Mouse (Mus musculus) CH12.LX (cell line): ENCODE data around the gene Xrn2. TPM values are rescaled to one million over a fixed set of nuclear protein-coding genes. Genes with fewer than 3 reads are reported as not detected.

ENCODE experiments used
- DNase-seq: peaks from one replicate; pipeline ENCODE4 v3.0.0-alpha.2; 2013; ENCODE audit errors: extremely low read depth
- H3K27ac ChIP-seq: 2 replicates; pipeline ENCODE4 v1.5.1; 2012; ENCODE audit warnings: low read depth, mild to moderate bottlenecking, control low read depth, moderate library complexity; ENCODE audit not compliant: insufficient read depth
- H3K27me3 ChIP-seq: replicated peaks from 2 replicates; pipeline ENCODE3; 2012; ENCODE audit warnings: inconsistent platforms
- H3K36me3 ChIP-seq, 2 experiments: replicated peaks in 1 of 2; 2 replicates each; pipeline versions ENCODE3 to v1.6.1; 2012; ENCODE audit warnings: inconsistent platforms in 1 of 2, low read length in 1 of 2, mild to moderate bottlenecking in 1 of 2, mixed read lengths in 1 of 2, moderate library complexity in 1 of 2; ENCODE audit not compliant: control insufficient read depth in 1 of 2, insufficient read depth in 1 of 2
- H3K4me1 ChIP-seq, 2 experiments: 2 replicates each; pipeline ENCODE4 v1.6.1; 2012; ENCODE audit warnings: inconsistent platforms in 1 of 2, moderate library complexity in 1 of 2; ENCODE audit not compliant: insufficient read depth in 2 of 2, control insufficient read depth in 1 of 2
- H3K4me2 ChIP-seq: 2 replicates; pipeline ENCODE4 v1.6.1; 2012; ENCODE audit warnings: low read depth, mild to moderate bottlenecking, control low read depth; ENCODE audit not compliant: poor library complexity, insufficient read depth, severe bottlenecking
- H3K4me3 ChIP-seq, 3 experiments: fragments of 150-350 bp in 1 of 3; sonication (generic) in 1 of 3; replicated peaks in 1 of 3; 2 replicates each; pipeline versions ENCODE3 to v1.5.1; 2011 to 2012; ENCODE audit warnings: low read depth in 2 of 3, low read length in 2 of 3, mild to moderate bottlenecking in 2 of 3, moderate library complexity in 2 of 3, control low read depth in 1 of 3, improper control_type of control experiment in 1 of 3, inconsistent platforms in 1 of 3, mixed read lengths in 1 of 3; ENCODE audit not compliant: poor library complexity in 1 of 3
- H3K79me2 ChIP-seq: replicated peaks from 2 replicates; pipeline ENCODE4 v1.6.1; 2012; ENCODE audit warnings: mild to moderate bottlenecking, moderate library complexity; ENCODE audit not compliant: control insufficient read depth, poor library complexity, insufficient read depth, severe bottlenecking; ENCODE audit errors: extremely low read depth
- H3K9ac ChIP-seq: 2 replicates; pipeline ENCODE4 v1.6.1; 2012; ENCODE audit warnings: low read depth, mild to moderate bottlenecking, control low read depth, moderate library complexity; ENCODE audit not compliant: insufficient read depth
- H3K9me3 ChIP-seq: replicated peaks from 2 replicates; pipeline ENCODE3; 2012; ENCODE audit warnings: low read length, inconsistent platforms, mixed read lengths
- BHLHE40 ChIP-seq: IDR thresholded peaks from 2 replicates; pipeline ENCODE4 v1.6.1; 2011; ENCODE audit warnings: mild to moderate bottlenecking, low read depth, low read length, improper control_type of control experiment
- CHD2 ChIP-seq: IDR thresholded peaks from 2 replicates; pipeline ENCODE4 v1.6.1; 2011; ENCODE audit warnings: low read length, improper control_type of control experiment
- CTCF ChIP-seq, 2 experiments: IDR thresholded peaks in 1 of 2; conservative IDR thresholded peaks in 1 of 2; 2 replicates each; pipeline ENCODE4 v1.5.1; 2011 to 2012; ENCODE audit warnings: low read depth in 2 of 2, low read length in 2 of 2, improper control_type of control experiment in 1 of 2, inconsistent platforms in 1 of 2, mild to moderate bottlenecking in 1 of 2, moderate library complexity in 1 of 2
- E2F4 ChIP-seq: IDR thresholded peaks from 2 replicates; pipeline ENCODE4 v1.6.1; 2011; ENCODE audit warnings: low read depth, low read length, improper control_type of control experiment; ENCODE audit not compliant: insufficient replicate concordance
- ELF1 ChIP-seq: IDR thresholded peaks from 2 replicates; pipeline ENCODE4 v1.6.1; 2014; ENCODE audit warnings: low read depth, mild to moderate bottlenecking, inconsistent platforms, low read length, improper control_type of control experiment
- EP300 ChIP-seq: IDR thresholded peaks from 2 replicates; pipeline ENCODE4 v1.6.1; 2011; ENCODE audit warnings: low read length, improper control_type of control experiment
- GABPA ChIP-seq: IDR thresholded peaks from 2 replicates; pipeline ENCODE4 v1.6.1; 2012; ENCODE audit warnings: low read depth, low read length, improper control_type of control experiment, inconsistent platforms; ENCODE audit not compliant: insufficient replicate concordance
- HCFC1 ChIP-seq: IDR thresholded peaks from 2 replicates; pipeline ENCODE4 v1.6.1; 2012; ENCODE audit warnings: low read depth, mild to moderate bottlenecking, inconsistent platforms, low read length, improper control_type of control experiment
- IRF4 ChIP-seq: IDR thresholded peaks from 2 replicates; pipeline ENCODE4 v1.6.1; 2014; ENCODE audit warnings: low read depth, mild to moderate bottlenecking, inconsistent platforms, low read length, improper control_type of control experiment
- JUN ChIP-seq: IDR thresholded peaks from 2 replicates; pipeline ENCODE4 v1.6.1; 2011; ENCODE audit warnings: low read depth, mild to moderate bottlenecking, low read length, improper control_type of control experiment, moderate library complexity; ENCODE audit not compliant: insufficient read depth
- JUND ChIP-seq: conservative IDR thresholded peaks from 2 replicates; pipeline ENCODE4 v1.6.1; 2011; ENCODE audit warnings: low read depth, low read length, improper control_type of control experiment
- KAT2A ChIP-seq: IDR thresholded peaks from 2 replicates; pipeline ENCODE4 v1.6.1; 2012; ENCODE audit warnings: low read length, improper control_type of control experiment, inconsistent platforms; ENCODE audit not compliant: insufficient replicate concordance
- MAFK ChIP-seq: IDR thresholded peaks from 2 replicates; pipeline ENCODE4 v1.6.1; 2011; ENCODE audit warnings: low read length, improper control_type of control experiment; ENCODE audit not compliant: insufficient replicate concordance
- MAX ChIP-seq: IDR thresholded peaks from 2 replicates; pipeline ENCODE4 v1.6.1; 2011; ENCODE audit warnings: low read length, improper control_type of control experiment
- MAZ ChIP-seq: IDR thresholded peaks from 2 replicates; pipeline ENCODE4 v1.6.1; 2012; ENCODE audit warnings: low read depth, mild to moderate bottlenecking, inconsistent platforms, low read length, improper control_type of control experiment, moderate library complexity
- MEF2A ChIP-seq: IDR thresholded peaks from 2 replicates; pipeline ENCODE4 v1.6.1; 2014; ENCODE audit warnings: low read depth, mild to moderate bottlenecking, inconsistent platforms, low read length, improper control_type of control experiment, borderline replicate concordance
- MXI1 ChIP-seq: IDR thresholded peaks from 2 replicates; pipeline ENCODE4 v1.6.1; 2011; ENCODE audit warnings: mild to moderate bottlenecking, low read depth, low read length, improper control_type of control experiment
- MYC ChIP-seq: IDR thresholded peaks from 2 replicates; pipeline ENCODE4 v1.6.1; 2011; ENCODE audit warnings: low read depth, mild to moderate bottlenecking, improper control_type of control experiment, low read length
- NRF1 ChIP-seq: IDR thresholded peaks from 2 replicates; pipeline ENCODE4 v1.6.1; 2014; ENCODE audit warnings: low read depth, mild to moderate bottlenecking, inconsistent platforms, low read length, improper control_type of control experiment, moderate library complexity
- RAD21 ChIP-seq: IDR thresholded peaks from 2 replicates; pipeline ENCODE4 v1.6.1; 2011; ENCODE audit warnings: low read depth, mild to moderate bottlenecking, low read length, improper control_type of control experiment, moderate library complexity
- SIN3A ChIP-seq: IDR thresholded peaks from 2 replicates; pipeline ENCODE4 v1.6.1; 2012; ENCODE audit warnings: low read length, improper control_type of control experiment, inconsistent platforms
- TBP ChIP-seq: conservative IDR thresholded peaks from 2 replicates; pipeline ENCODE4 v1.6.1; 2011; ENCODE audit warnings: low read depth, low read length, improper control_type of control experiment
- TCF12 ChIP-seq: IDR thresholded peaks from 2 replicates; pipeline ENCODE4 v1.6.1; 2014; ENCODE audit warnings: low read depth, mild to moderate bottlenecking, inconsistent platforms, low read length, improper control_type of control experiment
- UBTF ChIP-seq: IDR thresholded peaks from 2 replicates; pipeline ENCODE4 v1.6.1; 2012; ENCODE audit warnings: low read depth, mild to moderate bottlenecking, inconsistent platforms, low read length, improper control_type of control experiment, moderate library complexity
- USF2 ChIP-seq: conservative IDR thresholded peaks from 2 replicates; pipeline ENCODE4 v1.6.1; 2011; ENCODE audit warnings: low read depth, low read length, improper control_type of control experiment
- ZC3H11A ChIP-seq: IDR thresholded peaks from 2 replicates; pipeline ENCODE4 v1.6.1; 2012; ENCODE audit warnings: low read depth, mild to moderate bottlenecking, inconsistent platforms, low read length, improper control_type of control experiment
- ZKSCAN1 ChIP-seq: IDR thresholded peaks from 2 replicates; pipeline ENCODE4 v1.6.1; 2012; ENCODE audit warnings: low read depth, inconsistent platforms, low read length, improper control_type of control experiment, borderline replicate concordance
- ZMIZ1 ChIP-seq: IDR thresholded peaks from 2 replicates; pipeline ENCODE4 v1.6.1; 2012; ENCODE audit warnings: low read depth, mild to moderate bottlenecking, inconsistent platforms, low read length, improper control_type of control experiment
- dilution Hi-C: fragments of 300-500 bp; cut with MboI; formaldehyde crosslinking; loops from 2 replicates; pipeline ENCODE4 v1.14.3; 2020; ENCODE audit warnings: low sequenced_read_pairs; ENCODE audit not compliant: extremely low pct_unique_long_range_greater_than_20kb, extremely low pct_ligation_motif_present
- in situ Hi-C: fragments of 300-500 bp; cut with MboI; formaldehyde crosslinking; loops from 3 replicates; pipeline ENCODE4 v1.14.3; 2019; ENCODE audit warnings: low sequenced_read_pairs, low pct_ligation_motif_present, low pct_unique_long_range_greater_than_20kb, mixed read lengths
- polyA plus RNA-seq: library from polyadenylated mRNA; unstranded; fragments of >175 nt; gene quantifications from 2 replicates; pipeline ENCODE4 v1.2.1, GENCODE M21; 2012; ENCODE audit warnings: low read depth; ENCODE audit not compliant: insufficient read length
- total RNA-seq, 2 experiments: library from RNA; depleted of rRNA; stranded (reverse); fragments of 300-350 nt in 1 of 2; fragments of >200 nt in 1 of 2; gene quantifications; 2 replicates each; pipeline ENCODE4 v1.2.3; 2012 to 2014

Xrn2 gene
- total and polyA plus RNA-seq, 3 experiments: 106 to 115 (median 114) TPM

- no peaks in the 10 kb centered on the region for H3K27me3 ChIP-seq
- no peak overlapping the region for H3K27ac ChIP-seq
- no peak overlapping the region for H3K4me3 ChIP-seq
- no peak for DNase-seq
- H3K9ac ChIP-seq: no peak overlapping the region
- dilution Hi-C loops (no loop called here), in situ Hi-C loops (no loop called here)
- no peaks in the 10 kb centered on the region for H3K79me2 ChIP-seq
- H3K9me3 ChIP-seq: peaks cover 3% of the 10 kb centered on the region
- TF ChIP-seq MAX (no peak), CTCF (conservative IDR thresholded peaks at IDR 0.05 in 1 of 2, IDR thresholded peaks at IDR 0.05 in 1 of 2; ENCODE audit: low read depth in 2 of 2, low read length in 2 of 2) (no peak), GABPA (no peak), MAZ (no peak), MYC (no peak), ELF1 (no peak), MXI1 (no peak), EP300 (no peak), ZMIZ1 (no peak), RAD21 (no peak), E2F4 (no peak), SIN3A (no peak), HCFC1 (no peak), BHLHE40 (no peak), ZC3H11A (no peak), NRF1 (no peak), TCF12 (no peak), JUND (no peak), CHD2 (no peak)
- H3K4me2 ChIP-seq: no peak overlapping the region
- no peaks in the 10 kb centered on the region for H3K36me3 ChIP-seq
- no peaks in the 10 kb centered on the region for H3K4me1 ChIP-seq
Observed at GRCm38 (mm10) chr2:146982786-146983185, 30.0 kb upstream of the Xrn2 start.

GRCm38 (mm10) chr2:146984831-146985230 is 28.0 kb upstream of the Xrn2 start:
- Histone ChIP-seq H3K4me3 (no peak overlapping the region), H3K27ac (no peak overlapping the region), H3K4me1 (no peaks in the 10 kb centered on the region), H3K4me2 (no peak overlapping the region), H3K36me3 (no peaks in the 10 kb centered on the region), H3K27me3 (no peaks in the 10 kb centered on the region), H3K79me2 (no peaks in the 10 kb centered on the region), H3K9me3 (peaks cover 3% of the 10 kb centered on the region), H3K9ac (no peak overlapping the region)
- dilution Hi-C loops (no loop called here), in situ Hi-C loops (no loop called here)
- TF ChIP-seq MAFK: no peak
- no peak for TF ChIP-seq EP300
- no peak for TF ChIP-seq ZKSCAN1
- no peak for TF ChIP-seq IRF4
- no peak for TF ChIP-seq TBP
- TF ChIP-seq USF2: no peak
- no peak for TF ChIP-seq MAZ
- TF ChIP-seq KAT2A: no peak
- no peak for TF ChIP-seq ZC3H11A
- no peak for TF ChIP-seq UBTF
- TF ChIP-seq MEF2A: no peak
- TF ChIP-seq MYC: no peak
- TF ChIP-seq JUN: no peak
- no peak for TF ChIP-seq HCFC1
- TF ChIP-seq CHD2: no peak
- TF ChIP-seq GABPA: no peak
- no peak for TF ChIP-seq BHLHE40
- DNase-seq: no peak
